Mouse (Mus musculus) midbrain, embryonic 13.5 days (tissue): ENCODE data around the gene Nfia. TPM values are rescaled to one million over a fixed set of nuclear protein-coding genes. Genes with fewer than 3 reads are reported as not detected.

ENCODE experiments used
- ATAC-seq: fragments of 200-750 bp; cut with Nextera tagmentation; 2 replicates; pipeline ENCODE4 v1.8.0; 2017; ENCODE audit warnings: mild to moderate bottlenecking, moderate TSS enrichment, moderate library complexity
- H3K27ac ChIP-seq: fragments of 300-500 bp; sonication (generic); 2 replicates; pipeline ENCODE4 v1.5.1; 2015; ENCODE audit warnings: inconsistent platforms, mild to moderate bottlenecking, moderate library complexity
- H3K27me3 ChIP-seq: fragments of 300-500 bp; sonication (generic); 2 replicates; pipeline ENCODE4 v1.6.1; 2015; ENCODE audit warnings: mild to moderate bottlenecking, inconsistent platforms
- H3K36me3 ChIP-seq: fragments of 300-500 bp; sonication (generic); 2 replicates; pipeline ENCODE4 v1.6.1; 2015; ENCODE audit warnings: mild to moderate bottlenecking, inconsistent platforms
- H3K4me1 ChIP-seq: fragments of 300-500 bp; sonication (generic); replicated peaks from 2 replicates; pipeline ENCODE4 v1.6.1; 2015; ENCODE audit warnings: inconsistent platforms
- H3K4me2 ChIP-seq: fragments of 300-500 bp; sonication (generic); replicated peaks from 2 replicates; pipeline ENCODE4 v1.6.1; 2015; ENCODE audit warnings: moderate library complexity, mild to moderate bottlenecking, inconsistent platforms
- H3K4me3 ChIP-seq: fragments of 300-500 bp; sonication (generic); replicated peaks from 2 replicates; pipeline ENCODE4 v1.5.1; 2015; ENCODE audit warnings: mild to moderate bottlenecking, inconsistent platforms
- H3K9ac ChIP-seq: fragments of 300-500 bp; sonication (generic); replicated peaks from 2 replicates; pipeline ENCODE4 v1.6.1; 2015; ENCODE audit warnings: mild to moderate bottlenecking, inconsistent platforms
- H3K9me3 ChIP-seq: fragments of 300-500 bp; sonication (generic); 2 replicates; pipeline ENCODE4 v1.6.1; 2016; ENCODE audit warnings: mild to moderate bottlenecking, inconsistent platforms
- WGBS: fragments of 180-500 bp; shearing (Covaris S2); methylation state at CpG from one replicate; pipeline ENCODE4 v1.1.7; 2015; 5-methylcytosine and 5-hydroxymethylcytosine counted together
- polyA plus RNA-seq: library from polyadenylated mRNA; unstranded; fragments of >200 nt; fragmentation: Nextera tagmentation; extraction: Ambion mirVana; gene quantifications from 2 replicates; pipeline ENCODE4 v1.2.1, GENCODE M21; 2015

The Nfia gene
- polyA plus RNA-seq, 1 experiment from 2014 or later = 36.2 TPM

DNA sequence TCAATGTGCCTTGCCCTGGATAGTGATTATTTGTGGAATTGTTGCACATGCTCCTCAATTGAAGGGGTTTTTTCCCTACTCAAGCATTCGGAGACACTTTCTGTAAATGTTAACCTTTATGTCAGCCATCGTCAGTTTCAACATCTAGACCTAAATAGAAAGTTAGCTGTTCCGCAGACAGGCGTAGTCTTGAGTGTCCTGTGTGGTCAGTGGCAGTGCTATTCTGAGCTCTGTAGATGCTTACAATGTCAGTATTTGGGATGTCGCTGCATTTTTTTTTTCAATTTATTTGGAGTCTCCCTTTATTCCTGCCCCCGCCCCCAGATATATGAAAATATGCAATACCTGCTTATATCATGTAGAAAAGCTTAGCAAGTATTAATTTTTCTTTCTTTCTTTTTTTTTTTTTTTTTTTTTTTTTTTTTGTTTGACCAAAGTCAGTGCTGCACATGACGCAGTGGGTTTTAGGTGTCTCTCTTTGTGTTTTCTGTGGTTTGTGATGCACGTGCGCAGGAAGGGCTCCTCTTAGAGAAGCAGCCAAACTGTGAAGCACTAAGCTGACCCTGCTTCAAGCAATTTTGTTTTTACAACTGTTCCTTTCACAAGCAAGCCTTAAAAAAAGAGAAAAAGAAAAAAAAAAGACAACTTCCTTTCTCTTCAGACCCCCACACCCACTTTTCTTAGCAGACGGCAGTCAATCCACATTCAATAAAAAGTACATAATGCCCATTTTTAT, 340.9 kb downstream of the Nfia start:
- H3K4me3 ChIP-seq = no peak overlapping the region
- WGBS = 80% methylated on average over 10 of the region's 10 CpGs
- ATAC-seq = no peak

DNA sequence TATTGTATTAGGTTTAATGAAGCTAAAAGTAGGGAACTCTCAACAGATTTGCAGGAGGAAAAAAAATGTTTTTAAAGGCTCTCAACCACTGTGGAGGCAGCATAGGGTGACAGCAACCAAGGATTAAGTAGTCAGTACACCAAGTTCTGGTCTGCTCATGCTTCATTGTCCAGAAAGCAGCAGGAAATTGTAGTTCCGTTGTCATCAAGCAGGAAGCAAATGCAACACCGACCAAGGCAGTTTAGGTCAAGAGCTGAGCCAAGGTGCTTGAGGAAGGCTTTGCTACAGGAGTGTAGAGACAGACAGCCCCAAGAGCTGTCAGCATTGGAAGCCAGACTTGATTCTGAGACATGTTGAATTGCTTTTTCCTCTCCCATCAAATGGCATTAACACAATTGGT, 342.4 kb downstream of the Nfia start:
- no peak overlapping the region for H3K4me3 ChIP-seq

More for the DNA sequence above, 340.9 kb downstream of the Nfia start:
- H3K27me3 ChIP-seq = no peaks in the 10 kb centered on the region
- no peak overlapping the region for H3K9ac ChIP-seq
- H3K36me3 ChIP-seq = no peaks in the 10 kb centered on the region
- H3K9me3 ChIP-seq = no peaks in the 10 kb centered on the region
- H3K4me2 ChIP-seq = no peak overlapping the region
- peaks cover 12% of the 10 kb centered on the region for H3K4me1 ChIP-seq
- no peak overlapping the region for H3K27ac ChIP-seq

DNA sequence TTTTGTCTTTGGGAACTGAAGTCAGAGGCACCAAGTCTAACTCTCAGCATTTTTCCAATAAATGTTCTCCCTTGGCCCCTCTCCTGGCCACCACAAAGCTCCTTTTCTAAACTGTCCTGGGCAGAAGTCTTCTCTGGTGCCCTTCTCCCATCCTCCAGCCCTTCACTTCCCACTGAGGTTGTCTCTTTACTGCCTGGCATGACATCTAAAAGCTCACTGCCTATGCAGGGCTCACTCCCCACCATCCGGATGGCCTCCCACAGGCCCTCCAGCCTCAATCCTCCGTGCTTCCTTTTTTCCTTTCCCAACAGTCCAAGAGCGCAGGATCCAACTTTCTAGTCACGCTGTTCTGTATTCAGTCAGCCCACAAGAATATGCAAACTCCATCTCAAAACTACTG, 342.9 kb downstream of the Nfia start:
- Histone ChIP-seq H3K4me3 (no peak overlapping the region), H3K4me2 (no peak overlapping the region), H3K27me3 (no peaks in the 10 kb centered on the region), H3K9ac (no peak overlapping the region), H3K36me3 (no peaks in the 10 kb centered on the region), H3K9me3 (no peaks in the 10 kb centered on the region), H3K4me1 (no peaks in the 10 kb centered on the region), H3K27ac (no peak overlapping the region)
- ATAC-seq = no peak
- WGBS = 82% methylated on average over 4 of the region's 4 CpGs

More for the DNA sequence above, 342.4 kb downstream of the Nfia start:
- no peak for ATAC-seq
- Histone ChIP-seq H3K9ac (no peak overlapping the region), H3K9me3 (no peaks in the 10 kb centered on the region), H3K4me1 (no peaks in the 10 kb centered on the region), H3K4me2 (no peak overlapping the region), H3K27ac (no peak overlapping the region), H3K27me3 (no peaks in the 10 kb centered on the region), H3K36me3 (no peaks in the 10 kb centered on the region)
- WGBS = 78% methylated on average over 2 of the region's 2 CpGs

DNA sequence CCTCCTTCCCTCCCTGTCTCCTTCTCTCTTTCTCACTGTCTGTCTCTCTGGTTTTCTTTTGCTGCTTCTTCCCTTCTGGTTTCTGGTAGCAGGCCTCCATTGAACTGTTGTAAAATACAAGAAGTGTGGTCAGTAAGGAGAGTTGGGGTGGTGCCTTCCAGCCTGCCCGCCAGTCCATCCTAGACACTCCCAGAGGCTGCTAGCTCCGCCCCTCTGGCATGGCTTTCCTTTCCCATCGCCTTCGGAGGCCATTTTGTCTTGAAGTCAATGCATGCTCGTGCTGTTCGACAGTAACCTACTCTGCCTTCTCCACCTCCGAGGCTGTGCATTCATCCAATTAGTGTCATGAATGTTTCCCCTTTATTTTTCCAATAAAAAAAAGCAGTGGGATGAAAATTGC, 343.5 kb downstream of the Nfia start:
- no peak for ATAC-seq

DNA sequence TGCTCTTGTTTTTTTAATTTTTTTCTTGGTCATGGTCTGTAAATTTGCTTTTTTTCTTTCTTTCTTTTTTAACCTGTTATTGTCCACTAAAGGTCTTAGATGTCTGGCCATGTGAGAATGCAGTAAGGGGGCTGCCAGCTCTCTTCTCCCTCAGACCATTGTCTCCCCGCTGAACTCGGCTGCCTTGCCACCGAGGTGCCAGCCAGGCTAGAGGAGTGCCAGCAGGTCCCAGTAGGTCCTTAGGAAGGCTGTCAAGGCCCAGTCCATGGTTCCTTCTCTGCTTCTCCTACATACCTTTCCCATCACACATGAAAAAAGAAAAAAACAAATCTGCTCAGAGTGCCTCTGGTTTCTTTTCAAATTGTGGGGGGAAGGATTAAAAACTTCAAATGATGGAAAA, 345.6 kb downstream of the Nfia start:
- H3K4me3 ChIP-seq = no peak overlapping the region
- no peaks in the 10 kb centered on the region for H3K4me1 ChIP-seq
- 54% methylated on average over 3 of the region's 3 CpGs for WGBS
- no peak overlapping the region for H3K9ac ChIP-seq
- 0 out of 2 replicates have a peak overlapping the region, but pooled peaks have one; percentile 1 for H3K27ac ChIP-seq
- no peaks in the 10 kb centered on the region for H3K36me3 ChIP-seq
- no peak overlapping the region for H3K4me2 ChIP-seq
- H3K27me3 ChIP-seq = no peaks in the 10 kb centered on the region
- no peaks in the 10 kb centered on the region for H3K9me3 ChIP-seq
- no peak for ATAC-seq

More for the DNA sequence above, 343.5 kb downstream of the Nfia start:
- H3K4me2 ChIP-seq = no peak overlapping the region
- no peaks in the 10 kb centered on the region for H3K9me3 ChIP-seq
- H3K27me3 ChIP-seq = no peaks in the 10 kb centered on the region
- H3K9ac ChIP-seq = no peak overlapping the region
- H3K4me3 ChIP-seq = no peak overlapping the region
- H3K27ac ChIP-seq = no peak overlapping the region
- WGBS = 84% methylated on average over 7 of the region's 7 CpGs
- no peaks in the 10 kb centered on the region for H3K4me1 ChIP-seq
- H3K36me3 ChIP-seq = no peaks in the 10 kb centered on the region

DNA sequence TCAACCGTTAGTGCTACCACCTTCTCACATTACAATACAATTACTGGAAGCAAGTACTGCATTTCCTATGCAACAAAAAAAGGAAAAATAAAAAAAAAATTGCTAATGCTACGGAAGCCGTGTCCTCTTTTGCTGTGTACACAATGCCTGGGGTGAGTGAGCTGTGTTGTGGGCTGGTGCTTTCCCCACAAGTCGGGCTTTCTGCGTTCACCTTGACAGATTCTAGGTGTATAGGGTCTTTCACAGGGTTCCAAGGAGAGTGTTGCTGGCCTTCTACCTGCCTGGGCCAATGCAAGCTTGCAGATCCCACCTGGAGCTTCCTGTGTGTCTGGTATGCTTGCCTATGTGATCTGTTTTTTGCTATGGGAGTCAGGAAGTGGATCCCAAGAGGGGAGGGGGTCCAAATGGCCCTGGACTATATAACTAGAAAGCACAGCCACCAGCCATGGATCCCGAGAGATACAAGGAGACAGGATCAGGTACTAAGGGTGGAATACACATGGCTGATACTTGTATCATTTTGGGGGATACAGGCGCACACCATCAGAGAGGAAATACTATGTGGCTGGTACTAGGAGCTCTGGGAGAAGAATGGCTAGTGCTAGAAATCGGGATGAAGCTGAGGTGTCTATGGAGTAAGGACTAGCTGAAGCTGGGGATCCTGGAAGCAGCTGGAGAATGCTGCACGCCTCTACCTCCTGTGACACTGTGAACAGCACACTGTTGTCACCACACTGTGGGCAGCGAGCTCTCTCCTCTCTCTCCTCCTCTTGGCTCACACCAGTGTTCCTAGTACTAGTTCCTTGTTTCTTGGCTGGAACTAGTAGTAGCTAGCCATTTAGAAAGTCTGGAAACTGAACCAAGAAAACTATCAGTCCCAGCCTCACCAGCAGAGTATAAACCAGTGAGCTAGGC, 346.5 kb downstream of the Nfia start:
- no peak for ATAC-seq
- 78% methylated on average over 10 of the region's 10 CpGs for WGBS
- no peaks in the 10 kb centered on the region for H3K4me1 ChIP-seq

DNA sequence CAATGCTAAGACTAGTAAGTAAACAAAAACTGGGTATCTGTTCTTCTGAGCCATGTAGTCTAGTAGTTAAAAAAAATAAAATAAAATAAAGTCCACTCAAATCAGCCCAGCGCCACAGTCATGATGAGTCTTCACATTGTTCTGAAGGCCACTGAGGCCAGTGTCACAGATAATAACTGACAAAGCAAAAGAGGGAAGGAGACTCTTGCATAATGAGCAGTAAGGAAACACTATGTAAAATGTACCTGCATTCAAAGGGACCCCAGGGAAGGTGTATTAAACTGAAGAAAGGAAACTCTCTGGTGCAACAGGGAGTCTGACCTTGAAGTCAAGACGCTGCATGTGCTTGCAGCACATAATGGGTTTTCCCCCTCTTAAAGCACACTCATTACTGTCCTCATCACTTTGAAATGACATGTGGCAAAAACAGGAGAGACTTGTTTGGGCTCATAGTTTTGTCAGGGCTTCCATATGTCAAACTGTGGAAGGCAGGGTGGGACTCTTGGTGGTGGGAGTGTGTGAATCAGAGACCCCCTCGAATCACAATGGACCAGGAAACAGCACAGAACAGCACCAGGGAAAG, 347.5 kb downstream of the Nfia start:
- Histone ChIP-seq H3K9me3 (no peaks in the 10 kb centered on the region), H3K4me2 (no peak overlapping the region), H3K4me1 (no peaks in the 10 kb centered on the region), H3K4me3 (no peak overlapping the region), H3K27me3 (no peaks in the 10 kb centered on the region), H3K27ac (no peak overlapping the region), H3K9ac (no peak overlapping the region), H3K36me3 (no peaks in the 10 kb centered on the region)
- WGBS = 88% methylated on average over 3 of the region's 3 CpGs
- ATAC-seq = no peak

More for the DNA sequence above, 346.5 kb downstream of the Nfia start:
- H3K9ac ChIP-seq = no peak overlapping the region
- H3K27ac ChIP-seq = no peak overlapping the region
- no peaks in the 10 kb centered on the region for H3K36me3 ChIP-seq
- no peaks in the 10 kb centered on the region for H3K9me3 ChIP-seq
- no peak overlapping the region for H3K4me2 ChIP-seq
- no peaks in the 10 kb centered on the region for H3K27me3 ChIP-seq
- H3K4me3 ChIP-seq = no peak overlapping the region

DNA sequence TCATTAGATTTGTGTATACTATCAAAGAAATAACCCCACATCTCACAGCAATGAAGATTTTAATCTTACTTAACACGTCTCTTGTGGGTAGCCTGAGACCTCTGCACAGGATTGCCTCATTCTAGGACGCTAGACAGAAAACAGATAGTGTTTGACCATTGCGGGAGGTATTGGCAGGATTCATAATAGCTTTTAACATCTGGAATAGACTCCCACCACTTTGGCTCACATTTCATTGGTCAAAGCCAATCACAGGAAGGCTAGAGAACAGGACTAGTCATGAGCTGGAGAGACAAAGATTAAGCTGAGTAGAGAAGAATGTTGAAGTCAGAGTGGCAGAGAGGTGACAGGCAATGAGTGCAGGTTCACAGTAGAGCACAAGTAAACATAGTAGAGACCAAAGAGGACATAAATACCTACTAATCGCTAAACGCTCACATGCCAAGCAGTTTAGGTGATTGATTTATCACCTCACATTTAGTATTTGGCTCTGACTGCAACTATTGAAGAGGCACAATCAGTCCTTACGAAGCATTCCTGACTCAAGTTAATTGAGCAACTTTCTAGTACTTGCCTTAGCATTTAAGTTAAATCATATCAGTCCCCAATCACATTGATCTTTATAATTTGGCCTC, 348.3 kb downstream of the Nfia start:
- H3K9ac ChIP-seq = no peak overlapping the region
- H3K9me3 ChIP-seq = no peaks in the 10 kb centered on the region
- ATAC-seq = no peak
- H3K4me1 ChIP-seq = no peaks in the 10 kb centered on the region
- WGBS = 92% methylated on average over 6 of the region's 6 CpGs
- no peak overlapping the region for H3K4me2 ChIP-seq
- H3K36me3 ChIP-seq = no peaks in the 10 kb centered on the region
- H3K4me3 ChIP-seq = no peak overlapping the region
- H3K27ac ChIP-seq = no peak overlapping the region
- no peaks in the 10 kb centered on the region for H3K27me3 ChIP-seq

DNA sequence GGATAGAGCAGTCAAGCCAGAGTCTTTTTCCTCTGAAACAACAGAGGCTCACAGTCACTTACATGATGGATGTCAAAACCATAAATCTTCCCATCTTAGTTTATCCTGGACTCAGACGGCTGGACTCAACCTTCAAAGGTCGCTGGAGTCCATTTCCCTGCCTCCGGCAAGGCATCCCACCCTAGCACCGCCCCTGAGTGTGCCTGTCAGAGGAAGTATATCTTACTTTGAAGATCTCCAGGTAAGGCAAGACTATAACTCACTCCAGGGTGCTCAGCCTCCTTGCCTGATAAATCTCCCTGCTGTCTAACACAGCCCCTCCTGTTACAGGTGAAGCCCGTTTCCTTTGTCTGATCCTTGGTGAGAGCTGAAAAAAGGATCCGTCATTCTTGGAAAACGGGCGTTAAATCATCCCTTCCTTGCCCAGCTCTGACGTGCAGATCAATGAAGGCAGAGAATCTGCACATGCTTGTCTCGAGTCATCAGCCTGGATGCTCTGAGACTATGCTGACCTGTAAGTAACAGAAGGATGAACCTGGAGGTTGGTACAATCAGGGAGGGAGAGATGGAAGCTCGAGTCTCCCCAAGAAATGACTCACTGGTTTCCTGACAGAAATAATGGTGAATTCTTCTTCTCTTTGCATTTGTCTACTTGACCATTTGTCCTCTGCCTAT, 353.6 kb downstream of the Nfia start:
- H3K4me1 ChIP-seq = no peaks in the 10 kb centered on the region
- no peaks in the 10 kb centered on the region for H3K9me3 ChIP-seq
- H3K27me3 ChIP-seq = no peaks in the 10 kb centered on the region
- ATAC-seq = no peak
- H3K9ac ChIP-seq = no peak overlapping the region
- H3K4me2 ChIP-seq = no peak overlapping the region
- H3K27ac ChIP-seq = no peak overlapping the region
- H3K36me3 ChIP-seq = no peaks in the 10 kb centered on the region
- H3K4me3 ChIP-seq = no peak overlapping the region
- WGBS = 89% methylated on average over 11 of the region's 11 CpGs

DNA sequence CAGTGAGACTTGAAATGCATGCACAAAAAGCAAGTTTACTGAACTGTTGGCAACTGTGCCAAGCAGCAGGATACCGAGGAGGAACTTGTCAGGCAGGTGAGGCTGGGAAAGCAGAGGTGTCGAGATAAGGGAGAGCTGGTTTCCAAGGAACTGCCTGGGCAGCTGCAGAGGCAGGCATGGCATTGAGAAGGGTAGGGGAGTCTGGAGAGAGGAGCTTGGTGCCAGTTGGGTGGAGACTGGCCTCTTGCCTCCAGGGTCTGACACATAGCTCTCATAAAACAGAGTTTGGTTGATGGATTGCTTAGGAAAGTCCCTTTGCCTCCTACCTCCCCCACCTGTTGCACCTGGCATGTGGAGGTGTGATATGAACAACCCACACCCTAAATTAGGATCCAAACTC, 358.3 kb downstream of the Nfia start:
- WGBS = 81% methylated on average over 2 of the region's 2 CpGs
- Histone ChIP-seq H3K36me3 (no peaks in the 10 kb centered on the region), H3K9me3 (no peaks in the 10 kb centered on the region)

DNA sequence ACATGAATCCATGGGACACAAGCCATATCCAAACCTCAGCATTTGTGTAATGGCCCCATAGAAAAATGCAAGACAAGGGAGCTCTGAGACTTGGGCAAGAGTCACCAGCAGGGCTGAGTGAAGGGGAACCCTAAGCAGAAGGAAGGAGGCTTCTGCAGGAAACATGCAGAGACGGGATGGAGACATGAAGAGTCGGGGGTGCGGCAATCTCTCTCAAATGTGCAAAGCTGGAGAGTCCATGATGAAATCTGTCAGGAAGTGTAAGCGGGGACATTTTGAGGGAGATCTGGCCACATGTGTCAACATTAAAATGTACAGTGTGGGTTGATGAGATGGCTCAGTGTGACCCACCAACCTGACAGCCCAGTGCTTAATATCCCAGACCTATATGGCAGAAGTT, 361.5 kb downstream of the Nfia start:
- 96% methylated on average over 4 of the region's 4 CpGs for WGBS
- no peaks in the 10 kb centered on the region for H3K4me1 ChIP-seq
- H3K4me2 ChIP-seq = no peak overlapping the region

More for the DNA sequence above, 358.3 kb downstream of the Nfia start:
- no peak overlapping the region for H3K4me3 ChIP-seq
- H3K9ac ChIP-seq = no peak overlapping the region
- H3K4me1 ChIP-seq = no peaks in the 10 kb centered on the region
- no peak for ATAC-seq
- H3K27me3 ChIP-seq = no peaks in the 10 kb centered on the region
- H3K27ac ChIP-seq = no peak overlapping the region
- H3K4me2 ChIP-seq = no peak overlapping the region

More for the DNA sequence above, 361.5 kb downstream of the Nfia start:
- Histone ChIP-seq H3K27ac (no peak overlapping the region), H3K27me3 (no peaks in the 10 kb centered on the region), H3K4me3 (no peak overlapping the region), H3K9ac (no peak overlapping the region), H3K9me3 (no peaks in the 10 kb centered on the region), H3K36me3 (no peaks in the 10 kb centered on the region)
- no peak for ATAC-seq
